Comparison of ENCODE assay signal across 9 mouse cellular contexts in the genomic region with DNA sequence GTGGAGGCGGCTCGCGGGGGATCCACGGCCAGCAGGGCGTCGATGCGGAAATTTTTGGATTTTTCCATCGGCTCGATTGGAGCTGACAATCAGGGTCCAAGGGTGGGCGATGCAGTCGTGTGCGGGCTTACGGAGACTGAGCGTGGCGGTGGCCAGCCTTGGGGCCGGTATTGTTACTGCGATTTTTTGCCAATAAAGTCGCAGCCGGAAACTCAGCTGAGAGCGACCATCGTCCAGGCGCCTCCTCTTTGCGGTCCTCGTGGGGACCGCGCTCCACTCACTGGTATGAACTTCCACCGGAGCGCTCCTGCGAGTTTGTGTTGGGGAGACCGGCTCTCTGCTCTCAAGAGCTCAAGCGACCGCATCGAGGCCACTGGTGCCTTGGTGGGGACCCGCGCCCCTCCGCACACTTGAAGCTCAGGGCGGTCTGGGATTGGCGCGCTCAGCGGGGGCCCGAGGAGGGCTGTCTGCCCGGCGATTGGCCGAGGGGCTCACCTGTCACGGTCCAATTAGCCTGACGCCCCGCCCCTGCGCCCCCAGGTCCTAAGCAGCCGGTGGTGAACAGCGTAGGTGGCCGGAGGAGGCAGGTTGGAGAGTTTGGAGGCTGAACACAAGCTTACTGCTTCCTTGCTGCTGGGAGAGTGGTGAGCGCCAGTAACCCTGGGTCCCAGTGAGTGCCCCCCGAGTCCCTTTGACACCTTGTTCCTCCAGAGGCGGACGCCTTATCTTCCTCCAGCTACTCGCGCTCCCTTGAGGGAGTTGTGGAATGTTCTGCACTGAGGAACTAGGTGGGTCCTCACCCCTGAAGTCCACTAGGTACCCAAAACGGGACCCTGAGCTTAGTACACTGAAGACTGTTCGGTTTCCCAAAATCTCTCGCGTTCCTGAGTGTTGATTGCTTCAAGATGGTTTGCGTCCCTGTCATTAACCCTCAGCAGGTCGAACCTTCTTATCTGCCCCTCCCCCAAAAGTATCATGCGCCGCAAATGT. TPM values are rescaled to one million over a fixed set of nuclear protein-coding genes. Genes with fewer than 3 reads are reported as not detected.
DNase-seq lines count a peak whose midpoint lies in the region; ATAC-seq and TF ChIP-seq lines count a peak whose summit lies in the region.
"Had no signal": no experiment of that assay in that cellular context is flagged by ENCODE, and none has a peak within 500 bp of the region (broad histone marks: within the 10 kb centered on the region; RNA-seq: fewer than 3 reads in every experiment).

A gene (minus strand): TSS at position 263 of the 990 bp plus-strand sequence.

- peak within 1 kb of the TSS; percentile 38 to 44 for H3K4me3 ChIP-seq in heart, embryonic 14.5 days (ENCODE audit: control insufficient read depth in 1 of 2, insufficient read depth in 1 of 2, low read depth in 1 of 2, low read length in 2 of 2)
- H3K4me3 ChIP-seq in brown adipose tissue, adult 24 weeks (ENCODE audit: insufficient read depth, low read depth, low read length): peak within 1 kb of the TSS; percentile 11; the same call in 1 of the 2 replicates
- H3K4me3 ChIP-seq in hindbrain, embryonic 14.5 days (replicated peaks; ENCODE audit: low read length): peak within 1 kb of the TSS; percentile 15
- H3K4me3 ChIP-seq in midbrain, postnatal 0 days (ENCODE audit: low read depth, low read length): peak within 1 kb of the TSS; percentile 31

- intact Hi-C loops in heart, postnatal 36 days (cut with DNase I): loop anchor here (10.0 kb wide), 1 partner anchor 1314 kb away; a partner anchor contains a TSS

- no peak for ATAC-seq in heart, embryonic 14.5 days (ENCODE audit: insufficient number of reproducible peaks, insufficient read depth, low FRiP score, low read depth)
- ATAC-seq in hindbrain, embryonic 14.5 days (ENCODE audit: low FRiP score): no peak
- 0 out of 2 replicates have a peak, but pooled peaks have one; percentile 24 for ATAC-seq in midbrain, postnatal 0 days (ENCODE audit: low FRiP score)
- ATAC-seq in CD4-positive, CD25-positive, alpha-beta regulatory T cell, adult 4 months: no peak
- ATAC-seq in erythroblast, adult 5-6 weeks (replicated peaks; ENCODE audit: low FRiP score, poor library complexity, severe bottlenecking): no peak

- no peak within 1 kb of the TSS for H3K27ac ChIP-seq in heart, embryonic 14.5 days (replicated peaks in 1 of 2; ENCODE audit: control insufficient read depth in 1 of 2, insufficient read depth in 1 of 2, low read depth in 2 of 2, low read length in 2 of 2)
- H3K27ac ChIP-seq in brown adipose tissue, adult 24 weeks (replicated peaks; ENCODE audit: low read depth, low read length): no peak within 1 kb of the TSS
- H3K27ac ChIP-seq in hindbrain, embryonic 14.5 days: no peak within 1 kb of the TSS
- H3K27ac ChIP-seq in midbrain, postnatal 0 days (ENCODE audit: low read depth, low read length): no peak within 1 kb of the TSS

- no peak for TF ChIP-seq CTCF in midbrain, postnatal 0 days (IDR thresholded peaks at IDR 0.05)

- peaks cover 100% of the 10 kb centered on the region for H3K27me3 ChIP-seq in heart, embryonic 14.5 days (ENCODE audit: control insufficient read depth, insufficient read depth, low read length)
- H3K27me3 ChIP-seq in hindbrain, embryonic 14.5 days (ENCODE audit: control insufficient read depth, insufficient read depth, low read length): peaks cover 100% of the 10 kb centered on the region
- H3K27me3 ChIP-seq in midbrain, postnatal 0 days (ENCODE audit: insufficient read depth, low read length): peaks cover 96% of the 10 kb centered on the region

- no peak for DNase-seq in heart, postnatal 36 days
- no peak for DNase-seq in hindbrain, embryonic 14.5 days (ENCODE audit: low spot score)
- DNase-seq in midbrain, postnatal 0 days (ENCODE audit: low spot score): no peak
- DNase-seq in layer of hippocampus, adult 9-11 months: no peak

- no peaks in the 10 kb centered on the region for H3K36me3 ChIP-seq in heart, embryonic 14.5 days (ENCODE audit: control insufficient read depth, insufficient read depth, low read length)
- H3K36me3 ChIP-seq in hindbrain, embryonic 14.5 days (replicated peaks; ENCODE audit: control insufficient read depth, insufficient read depth): no peaks in the 10 kb centered on the region
- H3K36me3 ChIP-seq in midbrain, postnatal 0 days (ENCODE audit: insufficient read depth, low read length): no peaks in the 10 kb centered on the region

- peak within 1 kb of the TSS; percentile 82 for H3K4me2 ChIP-seq in heart, embryonic 14.5 days (ENCODE audit: low read length)
- peak within 1 kb of the TSS; percentile 43 for H3K4me2 ChIP-seq in hindbrain, embryonic 14.5 days (replicated peaks)
- H3K4me2 ChIP-seq in midbrain, postnatal 0 days (ENCODE audit: low read depth, low read length, poor library complexity, severe bottlenecking): peak within 1 kb of the TSS; percentile 50

- peaks cover 7 to 20% of the 10 kb centered on the region in 2 experiments; a peak in 3 of 4 replicates for H3K4me1 ChIP-seq in heart, embryonic 14.5 days (ENCODE audit: control insufficient read depth in 2 of 2, insufficient read depth in 2 of 2, low read length in 2 of 2)
- no peaks in the 10 kb centered on the region for H3K4me1 ChIP-seq in brown adipose tissue, adult 24 weeks (ENCODE audit: control insufficient read depth, insufficient read depth, insufficient read length, low read length)
- no peaks in the 10 kb centered on the region for H3K4me1 ChIP-seq in hindbrain, embryonic 14.5 days (replicated peaks; ENCODE audit: control insufficient read depth, insufficient read depth, low read length)
- H3K4me1 ChIP-seq in midbrain, postnatal 0 days (ENCODE audit: insufficient read depth, low read length): peaks cover 12% of the 10 kb centered on the region; the same call in 1 of the 2 replicates

- H3K9me3 ChIP-seq in heart, embryonic 14.5 days (ENCODE audit: control insufficient read depth, low read length): no peaks in the 10 kb centered on the region
- no peaks in the 10 kb centered on the region for H3K9me3 ChIP-seq in hindbrain, embryonic 14.5 days (ENCODE audit: control insufficient read depth, low read length)
- H3K9me3 ChIP-seq in midbrain, postnatal 0 days (ENCODE audit: low read length): no peaks in the 10 kb centered on the region

- under 1% methylated on average over 65 of the region's 65 CpGs for WGBS in heart, embryonic 14.5 days
- under 1% methylated on average over 65 of the region's 65 CpGs for WGBS in hindbrain, embryonic 14.5 days
- WGBS in midbrain, postnatal 0 days: under 1% methylated on average over 65 of the region's 65 CpGs

- peak within 1 kb of the TSS; percentile 27; the same call in 1 of the 2 replicates for H3K9ac ChIP-seq in heart, embryonic 14.5 days (ENCODE audit: low read length)
- no peak within 1 kb of the TSS for H3K9ac ChIP-seq in hindbrain, embryonic 14.5 days
- no peak within 1 kb of the TSS for H3K9ac ChIP-seq in midbrain, postnatal 0 days (replicated peaks; ENCODE audit: low read length, poor library complexity, severe bottlenecking)

RNA-seq across cellular contexts. Expression of the gene that starts here (rescaled TPM):
- polyA plus RNA-seq in heart, embryonic 14.5 days (2014; fragmentation: Nextera tagmentation; extraction: Ambion mirVana): not detected in 2 replicates
- total RNA-seq in heart, postnatal 36 days (2021): not detected
- not detected in 2 replicates for polyA plus RNA-seq in brown adipose tissue, adult 24 weeks (2012; ENCODE audit: insufficient read depth, insufficient read length, missing spikeins)
- 0.50 and 0.63 TPM in 2 replicates for polyA plus RNA-seq in hindbrain, embryonic 14.5 days (2014; fragmentation: Nextera tagmentation; extraction: Ambion mirVana)
- not detected in 2 replicates for total RNA-seq in midbrain, postnatal 0 days (2014; rRNA removed)
- polyA plus RNA-seq in midbrain, postnatal 0 days (2015; fragmentation: Nextera tagmentation; extraction: Ambion mirVana): not detected in 2 replicates
- not detected for polyA plus RNA-seq in CD4-positive, CD25-positive, alpha-beta regulatory T cell, adult 4 months (2017; shearing (Covaris generic))
- total RNA-seq in erythroblast, adult 5-6 weeks (2015; ENCODE audit: low replicate concordance): not detected in 2 replicates
- total RNA-seq in erythroblast, adult 5-6 weeks (2017; ENCODE audit: low replicate concordance): not detected in 2 replicates
- polyA plus RNA-seq: gonadal fat pad, adult 2 months had no signal

Comparison
In these comparisons a context has a peak if more than half of its experiments do, and no peak if none do; other contexts are left out.
1. Peak in ATAC-seq, H3K4me3 ChIP-seq and H3K4me2 ChIP-seq in midbrain, postnatal 0 days; RNA of the gene not detected or under 1 TPM.